Mouse (Mus musculus): ENCODE measurements at regions not wholly inside any gene's neighbourhood (a gene's known extent, or its start where the extent isn't known, plus 50 kb on each side); places are given as distances from the start of the nearest gene placed in this dataset.
"Not testable (repeated sequence)": the region's sequence is repeated elsewhere in the genome, so short reads cannot be mapped to it uniquely, and the experiment has no call there.

GRCm38 (mm10) chr13:44678121-44678520 lies 51.2 kb upstream of the Jarid2 start:
- no peak for DNase-seq (ENCODE audit: low read depth)
- TF ChIP-seq CTCF (IDR thresholded peaks at IDR 0.05; ENCODE audit: borderline replicate concordance, extremely low read depth, insufficient read depth, insufficient read length): no peak
- TF ChIP-seq POLR2A (IDR thresholded peaks at IDR 0.05; ENCODE audit: borderline replicate concordance, extremely low read depth, insufficient read depth, insufficient read length, poor library complexity, severe bottlenecking): no peak

- DNase-seq (ENCODE audit: low read depth): not testable (repeated sequence)
Measured at GRCm38 (mm10) chr13:44679457-44679856, 49.8 kb upstream of the Jarid2 start.

Measured in brain, embryonic 14.5 days (tissue).